Mouse (Mus musculus): ENCODE measurements at regions not wholly inside any gene's neighbourhood (a gene's known extent, or its start where the extent isn't known, plus 50 kb on each side); places are given as distances from the start of the nearest gene placed in this dataset.

DNA sequence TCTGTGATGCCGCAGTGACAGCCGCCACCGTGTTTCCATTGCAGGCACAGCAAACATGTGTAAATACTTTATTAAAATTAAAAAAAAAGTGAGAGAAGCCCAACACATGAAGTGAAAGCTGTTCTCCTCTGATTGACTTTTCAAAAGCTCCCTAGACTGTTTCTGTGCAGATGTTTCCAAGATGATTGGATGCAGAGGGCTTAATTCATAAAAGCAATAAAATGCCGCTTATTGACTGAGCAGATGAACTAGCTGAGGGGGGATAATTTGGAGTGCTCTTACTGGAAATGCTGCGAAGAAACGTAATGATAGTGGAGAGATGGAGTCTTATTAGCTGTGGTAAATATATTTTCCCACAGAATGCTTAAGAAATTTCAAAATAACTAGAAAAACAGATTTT is 170.4 kb downstream of the Rnf144a start:
- DNase-seq = no peak

DNA sequence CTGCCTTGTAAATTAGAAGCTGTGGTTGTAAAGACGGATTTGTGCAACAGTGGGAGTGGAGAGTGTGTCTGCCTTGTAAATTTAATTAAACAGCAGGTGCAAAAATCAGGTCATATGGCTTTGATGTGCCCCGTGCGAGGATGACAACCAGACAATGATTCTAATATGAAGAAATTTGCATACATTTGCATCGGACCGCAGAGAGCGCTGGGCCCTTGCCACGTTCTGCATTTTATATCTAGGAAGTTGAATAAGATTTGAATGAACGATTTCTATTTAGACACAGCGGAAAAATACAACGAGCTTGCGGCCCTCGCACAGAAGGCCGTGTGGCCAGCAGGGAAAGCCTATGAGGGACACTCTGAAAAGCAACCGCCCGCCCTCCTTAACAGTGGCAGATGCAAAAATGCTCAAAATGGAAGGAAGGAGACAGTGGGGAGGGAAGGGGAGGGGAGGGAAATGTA is 187.5 kb downstream of the Rnf144a start:
- no peak for DNase-seq

DNA sequence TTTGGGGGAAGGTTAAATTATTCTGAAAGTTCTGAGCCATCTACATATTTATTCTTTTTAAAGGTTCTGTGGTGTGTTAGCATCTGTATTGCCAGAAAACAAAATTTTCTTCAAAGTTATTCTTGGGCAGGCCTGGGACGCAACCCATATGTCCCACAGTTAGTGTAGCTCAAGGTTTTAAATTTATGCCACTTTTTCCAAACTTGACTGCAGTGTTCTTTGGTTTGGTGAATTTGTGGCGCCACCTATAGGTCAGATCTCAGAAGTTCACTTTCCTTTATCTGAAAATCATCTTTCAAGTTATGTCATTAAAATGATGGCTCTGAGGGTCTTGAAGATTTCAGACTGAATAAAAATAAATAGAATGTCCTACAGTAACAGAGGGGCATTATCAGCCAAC is 188.7 kb downstream of the Rnf144a start:
- peak; percentile 15 to 21 for DNase-seq

DNA sequence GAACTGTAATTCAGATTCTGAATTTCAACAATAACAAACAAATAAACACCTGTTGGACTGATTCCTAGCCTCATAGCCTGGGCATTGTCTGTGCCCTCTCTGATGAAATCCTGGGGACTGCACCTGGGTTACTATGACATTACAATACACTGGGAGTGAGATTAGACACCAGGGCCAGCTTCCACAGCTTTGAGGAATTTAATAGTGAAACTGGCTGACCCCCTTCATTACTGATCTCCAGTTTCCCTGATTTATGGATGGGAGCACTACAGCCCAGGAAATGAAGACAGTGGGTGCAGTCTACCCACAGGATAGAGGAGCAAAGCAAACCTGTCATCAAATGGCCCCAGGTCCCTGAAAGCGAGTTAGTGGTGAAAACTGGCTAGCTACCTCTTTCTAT is 202.6 kb downstream of the Rnf144a start:
- DNase-seq = no peak

DNA sequence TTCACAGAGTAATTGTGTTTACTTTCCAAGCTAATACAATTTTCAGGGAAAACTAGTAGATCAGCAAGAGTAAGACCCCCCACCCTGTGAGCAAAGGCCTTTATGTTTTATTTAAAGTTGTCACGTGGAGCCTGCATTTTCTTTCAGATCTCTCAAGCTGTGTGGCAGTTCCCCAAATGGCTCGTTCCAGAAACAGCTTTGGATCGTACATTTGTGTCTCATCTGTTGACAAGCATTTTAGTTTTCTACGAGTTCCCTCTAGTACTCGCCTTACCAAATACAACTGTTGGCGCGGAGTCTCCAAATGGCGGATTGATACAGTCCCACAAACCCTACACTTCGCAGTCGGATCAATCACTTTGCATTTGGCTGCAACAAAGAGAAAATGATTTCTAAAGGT is 203.6 kb downstream of the Rnf144a start:
- no peak for DNase-seq

DNA sequence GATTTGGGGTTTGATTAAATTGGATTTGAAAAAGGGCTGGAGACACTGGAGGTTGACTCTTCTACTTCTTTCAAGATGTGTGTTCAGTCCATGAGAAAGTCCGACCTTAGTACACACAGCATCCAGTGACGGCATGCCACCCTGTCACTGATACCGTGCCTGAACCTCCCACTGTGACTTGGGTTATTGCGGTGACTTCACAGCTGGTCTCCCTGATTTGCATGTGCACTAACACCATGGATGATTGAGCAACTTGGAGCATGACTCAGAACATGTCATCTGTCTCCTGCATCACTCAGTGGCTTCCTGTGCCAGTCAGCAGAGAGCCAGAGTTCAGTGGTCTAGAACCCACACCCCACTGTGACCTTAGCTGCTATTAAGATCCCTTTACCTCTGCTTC is 208.3 kb downstream of the Rnf144a start:
- no peak for DNase-seq

DNA sequence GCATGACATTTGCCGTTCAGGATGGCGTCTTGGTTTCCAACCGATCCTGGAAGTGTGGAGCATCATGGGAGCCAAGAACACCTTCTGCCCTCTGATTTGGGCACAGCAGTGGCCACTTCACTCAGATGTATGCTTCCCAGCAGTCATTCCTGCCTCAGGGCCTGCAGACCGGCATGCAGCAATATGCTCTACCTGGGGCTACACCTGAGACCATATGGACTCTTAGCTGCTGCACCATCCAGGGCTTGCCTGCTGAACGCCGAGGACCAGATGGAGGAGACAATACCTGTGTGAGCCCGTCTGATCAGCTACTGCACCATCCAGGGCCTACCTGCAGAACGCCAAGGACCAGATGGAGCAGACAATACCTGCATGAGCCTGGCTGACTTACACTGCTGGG is 209.0 kb downstream of the Rnf144a start:
- no peak for DNase-seq

- no peak for DNase-seq
These were observed 223.0 kb downstream of the Rnf144a start for GRCm38 (mm10) chr12:26191982-26192576.

GRCm38 (mm10) chr12:26191268-26191981 is 223.6 kb downstream of the Rnf144a start:
- peak; percentile 15 to 39 for DNase-seq

- DNase-seq = no peak
These were observed 226.1 kb downstream of the Rnf144a start for GRCm38 (mm10) chr12:26188996-26189395.

- DNase-seq = no peak
These were observed 227.8 kb downstream of the Rnf144a start for GRCm38 (mm10) chr12:26187091-26187862.

GRCm38 (mm10) chr12:26184701-26185460 is 230.2 kb downstream of the Rnf144a start:
- DNase-seq = no peak

DNA sequence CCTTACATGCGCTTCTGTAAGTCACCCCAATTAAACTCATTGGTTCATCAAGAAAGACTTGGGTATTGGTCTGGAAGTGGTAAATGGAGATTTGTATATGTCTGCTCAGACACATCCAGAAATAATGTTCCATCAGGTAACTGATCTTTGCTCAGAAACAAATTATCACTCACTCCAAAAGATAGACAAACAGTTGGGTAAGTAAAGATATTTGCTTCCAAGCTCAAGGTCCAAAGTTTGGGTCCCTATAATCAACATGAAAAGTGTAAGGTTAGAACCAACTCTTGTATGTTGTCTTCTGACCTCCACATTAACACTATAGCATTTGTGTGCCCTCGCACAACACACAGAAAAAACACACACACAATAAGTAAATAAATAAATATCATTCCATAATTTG is 232.0 kb downstream of the Rnf144a start:
- no peak for DNase-seq

DNA sequence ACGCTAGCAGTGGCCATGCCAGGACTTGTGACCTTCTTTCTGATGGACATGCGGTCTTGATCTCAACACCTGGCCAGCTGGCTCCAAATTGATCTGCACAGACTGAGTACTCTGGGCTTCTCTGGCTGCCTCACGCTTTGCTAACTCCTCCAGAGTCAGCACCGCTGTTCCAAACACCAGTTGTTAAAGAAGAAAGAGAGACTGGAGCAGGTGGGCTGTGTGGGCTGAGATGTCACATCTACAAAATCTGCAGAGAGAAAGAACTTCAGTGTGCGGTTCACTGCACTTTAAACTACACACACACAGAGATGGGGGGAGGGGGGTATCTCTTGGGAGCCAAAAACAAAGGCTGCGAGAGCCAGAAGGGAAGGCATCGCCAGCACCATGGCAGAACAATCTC is 234.2 kb downstream of the Rnf144a start:
- DNase-seq = no peak

- no peak for DNase-seq
These were observed 238.8 kb downstream of the Rnf144a start for GRCm38 (mm10) chr12:26176231-26176662.

- no peak for DNase-seq
These were observed 251.6 kb downstream of the Rnf144a start for GRCm38 (mm10) chr12:26163416-26163815.

GRCm38 (mm10) chr12:26160861-26161615 is 254.0 kb downstream of the Rnf144a start:
- DNase-seq = no peak

- no peak for DNase-seq
These were observed 262.1 kb downstream of the Rnf144a start for GRCm38 (mm10) chr12:26152992-26153391.

DNA sequence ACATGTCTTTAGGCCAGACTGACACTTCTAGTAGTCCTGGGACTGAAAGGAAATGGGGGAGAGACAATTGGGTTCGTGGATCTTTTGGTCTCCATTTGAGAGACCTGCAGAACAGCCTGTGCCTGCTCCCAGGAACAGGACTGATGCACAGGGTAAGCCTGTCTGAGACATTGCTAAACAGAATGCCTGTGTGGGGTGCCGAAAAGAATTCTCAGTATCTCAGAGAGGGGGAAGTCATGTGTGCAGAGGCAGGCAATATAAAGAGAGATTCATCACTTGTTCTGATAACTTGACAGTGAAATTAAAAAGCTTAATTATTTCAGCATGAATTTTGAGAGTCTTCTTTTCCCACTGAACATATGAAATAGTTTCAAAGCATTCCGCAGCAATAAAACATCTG is 268.7 kb downstream of the Rnf144a start:
- no peak for DNase-seq

DNA sequence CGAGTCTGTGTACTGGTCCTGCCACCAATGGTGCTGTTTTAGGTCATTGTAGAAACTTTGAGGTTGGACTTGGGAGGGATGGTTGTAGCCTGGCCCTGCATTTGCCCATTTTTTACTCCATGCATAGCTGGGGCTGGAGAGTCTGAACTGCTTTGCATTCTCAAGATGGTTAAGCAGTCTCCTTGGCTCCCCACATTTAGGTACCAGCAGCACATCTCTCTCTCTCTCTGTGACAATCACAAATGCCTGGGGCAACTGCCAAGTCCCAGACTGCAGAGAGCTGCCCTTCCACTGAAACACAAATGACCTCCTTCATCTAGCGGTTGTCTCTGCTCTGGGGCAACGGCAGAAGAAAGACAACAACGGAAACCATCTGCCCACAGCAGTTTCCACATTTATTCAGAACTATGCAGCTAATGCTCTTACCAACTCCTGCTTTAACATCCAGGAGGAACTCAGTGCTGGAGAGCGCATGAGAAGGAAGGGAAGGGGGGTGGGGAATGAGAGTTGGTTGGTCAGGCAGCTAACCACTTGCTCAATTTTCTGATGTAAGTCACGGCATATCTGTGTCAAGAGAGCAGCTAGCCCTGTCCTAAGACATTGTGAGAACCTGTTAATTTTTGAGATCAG is 269.9 kb downstream of the Rnf144a start:
- peak; percentile 3 to 19 for DNase-seq

DNA sequence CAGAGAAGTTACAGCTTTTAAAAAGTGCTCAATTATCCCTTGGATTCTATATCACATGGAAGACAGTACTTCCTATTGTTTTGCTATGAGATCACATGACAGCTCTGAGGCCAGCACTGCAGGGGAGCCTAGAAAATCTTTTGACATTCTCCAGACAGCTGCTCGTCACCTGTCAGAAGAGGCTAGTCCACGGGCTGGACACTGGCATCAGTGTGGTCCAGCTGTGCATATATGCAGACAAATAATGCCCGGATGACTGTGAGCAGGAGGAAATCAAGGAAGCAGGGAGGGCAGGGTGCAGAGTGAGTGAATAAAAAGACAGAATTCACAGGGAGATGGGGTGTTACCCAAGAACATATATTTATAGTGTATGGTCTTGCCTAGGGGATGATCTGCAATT is 270.4 kb downstream of the Rnf144a start:
- DNase-seq = no peak

GRCm38 (mm10) chr12:26143411-26143810 is 271.6 kb downstream of the Rnf144a start:
- DNase-seq = peak; percentile 7 to 14
